Mouse (Mus musculus) embryonic facial prominence, embryonic 11.5 days (tissue): Measurements from ENCODE around the gene Samhd1. TPM values are rescaled to one million over a fixed set of nuclear protein-coding genes. Genes with fewer than 3 reads are reported as not detected.
"Not testable (repeated sequence)": the region's sequence is repeated elsewhere in the genome, so short reads cannot be mapped to it uniquely, and the experiment has no call there.

Source experiments
- ATAC-seq: fragments of 200-750 bp; cut with Nextera tagmentation; replicated peaks from 2 replicates; pipeline ENCODE4 v1.8.0; 2017; ENCODE audit warnings: low read depth; ENCODE audit not compliant: insufficient number of reproducible peaks, low FRiP score, low TSS enrichment
- DNase-seq: peaks from one replicate; pipeline ENCODE4 v3.0.0-alpha.2; 2015; ENCODE audit warnings: low spot score
- H3K27ac ChIP-seq: fragments of 300-500 bp; sonication (generic); replicated peaks from 2 replicates; pipeline ENCODE4 v1.5.1; 2014; ENCODE audit warnings: mild to moderate bottlenecking, low read depth, low read length, control low read depth
- H3K27me3 ChIP-seq: fragments of 300-500 bp; sonication (generic); 2 replicates; pipeline ENCODE4 v1.6.1; 2014; ENCODE audit warnings: mild to moderate bottlenecking, low read length, moderate library complexity, mixed read lengths; ENCODE audit not compliant: control insufficient read depth, insufficient read depth
- H3K36me3 ChIP-seq: fragments of 300-500 bp; sonication (generic); replicated peaks from 2 replicates; pipeline ENCODE4 v1.6.1; 2014; ENCODE audit warnings: low read depth, mild to moderate bottlenecking, low read length, moderate library complexity, mixed read lengths; ENCODE audit not compliant: control insufficient read depth, insufficient read depth
- H3K4me1 ChIP-seq: fragments of 300-500 bp; sonication (generic); 2 replicates; pipeline ENCODE4 v1.6.1; 2014; ENCODE audit warnings: low read length, mixed read lengths; ENCODE audit not compliant: control insufficient read depth, insufficient read depth
- H3K4me2 ChIP-seq: fragments of 300-500 bp; sonication (generic); 2 replicates; pipeline ENCODE4 v1.6.1; 2014; ENCODE audit warnings: low read depth, mild to moderate bottlenecking, control low read depth, low read length, moderate library complexity
- H3K4me3 ChIP-seq: fragments of 300-500 bp; sonication (generic); 2 replicates; pipeline ENCODE4 v1.5.1; 2014; ENCODE audit warnings: low read depth, low read length, control low read depth
- H3K9ac ChIP-seq: fragments of 300-500 bp; sonication (generic); replicated peaks from 2 replicates; pipeline ENCODE4 v1.6.1; 2014; ENCODE audit warnings: mild to moderate bottlenecking, control low read depth, low read length
- H3K9me3 ChIP-seq: fragments of 300-500 bp; sonication (generic); replicated peaks from 2 replicates; pipeline ENCODE4 v1.6.1; 2016; ENCODE audit warnings: mild to moderate bottlenecking, low read length, inconsistent platforms, mixed read lengths; ENCODE audit not compliant: control insufficient read depth
- WGBS: fragments of 180-500 bp; shearing (Covaris S2); extraction: QIAGEN DNeasy Blood & Tissue Kit; methylation state at CpG from one replicate; pipeline ENCODE4 v1.1.7; 2014; 5-methylcytosine and 5-hydroxymethylcytosine counted together
- polyA plus RNA-seq: library from polyadenylated mRNA; unstranded; fragments of >200 nt; fragmentation: Nextera tagmentation; extraction: Ambion mirVana; gene quantifications from 2 replicates; pipeline ENCODE4 v1.2.1, GENCODE M21; 2014

Gene Samhd1
- polyA plus RNA-seq, 1 experiment from 2014 or later: 34.0 TPM

GRCm38 (mm10) chr2:157166371-157167080 is 31.5 kb upstream of the Samhd1 start:
- Histone ChIP-seq H3K4me1 (no peaks in the 10 kb centered on the region), H3K4me2 (no peak overlapping the region), H3K36me3 (no peaks in the 10 kb centered on the region), H3K4me3 (no peak overlapping the region), H3K9me3 (no peaks in the 10 kb centered on the region), H3K9ac (no peak overlapping the region), H3K27ac (no peak overlapping the region), H3K27me3 (no peaks in the 10 kb centered on the region)
- DNase-seq (no peak), ATAC-seq (no peak)
- WGBS: 95% methylated on average over 12 of the region's 12 CpGs

- not testable (repeated sequence) for H3K36me3 ChIP-seq, H3K27me3 ChIP-seq, H3K9me3 ChIP-seq, ATAC-seq, H3K4me3 ChIP-seq, H3K4me1 ChIP-seq, DNase-seq, H3K4me2 ChIP-seq, H3K9ac ChIP-seq, H3K27ac ChIP-seq
These were observed 30.5 kb upstream of the Samhd1 start for GRCm38 (mm10) chr2:157165312-157166224.

GRCm38 (mm10) chr2:157164101-157164500 is 29.0 kb upstream of the Samhd1 start:
- no peak overlapping the region for H3K4me2 ChIP-seq
- H3K4me1 ChIP-seq: no peaks in the 10 kb centered on the region
- ATAC-seq: no peak
- no peaks in the 10 kb centered on the region for H3K27me3 ChIP-seq
- no peak overlapping the region for H3K9ac ChIP-seq
- H3K36me3 ChIP-seq: no peaks in the 10 kb centered on the region; the same call in none of the 2 replicates
- no peaks in the 10 kb centered on the region for H3K9me3 ChIP-seq
- no peak for DNase-seq
- H3K27ac ChIP-seq: no peak overlapping the region
- WGBS: 82% methylated on average over 2 of the region's 2 CpGs
- H3K4me3 ChIP-seq: no peak overlapping the region

- H3K4me2 ChIP-seq: no peak overlapping the region
- no peak overlapping the region for H3K4me3 ChIP-seq
- H3K27ac ChIP-seq: no peak overlapping the region
- H3K36me3 ChIP-seq: no peaks in the 10 kb centered on the region; the same call in none of the 2 replicates
- ATAC-seq (no peak), DNase-seq (no peak)
- WGBS: 96% methylated on average over 1 of the region's 1 CpGs
- H3K27me3 ChIP-seq: no peaks in the 10 kb centered on the region
- H3K4me1 ChIP-seq: no peaks in the 10 kb centered on the region
- H3K9ac ChIP-seq: no peak overlapping the region
- H3K9me3 ChIP-seq: no peaks in the 10 kb centered on the region
These were observed 21.0 kb upstream of the Samhd1 start for GRCm38 (mm10) chr2:157156079-157156478.

GRCm38 (mm10) chr2:157153235-157153634 is 18.2 kb upstream of the Samhd1 start:
- ATAC-seq: no peak
- Histone ChIP-seq H3K4me1 (no peaks in the 10 kb centered on the region), H3K9me3 (no peaks in the 10 kb centered on the region), H3K4me2 (no peak overlapping the region), H3K4me3 (no peak overlapping the region), H3K27ac (no peak overlapping the region), H3K9ac (no peak overlapping the region), H3K36me3 (peaks cover 6% of the 10 kb centered on the region), H3K27me3 (no peaks in the 10 kb centered on the region)
- DNase-seq: no peak
- WGBS: 84% methylated on average over 2 of the region's 2 CpGs

- H3K27me3 ChIP-seq: no peaks in the 10 kb centered on the region
- H3K27ac ChIP-seq: no peak overlapping the region
- WGBS: 87% methylated on average over 5 of the region's 5 CpGs
- H3K4me3 ChIP-seq: no peak overlapping the region
- no peak overlapping the region for H3K4me2 ChIP-seq
- peaks cover 6% of the 10 kb centered on the region for H3K36me3 ChIP-seq
- DNase-seq (no peak), ATAC-seq (no peak)
- no peaks in the 10 kb centered on the region for H3K4me1 ChIP-seq
- no peak overlapping the region for H3K9ac ChIP-seq
- no peaks in the 10 kb centered on the region for H3K9me3 ChIP-seq
These were observed 13.4 kb upstream of the Samhd1 start for GRCm38 (mm10) chr2:157148417-157148816.

- H3K9me3 ChIP-seq: no peaks in the 10 kb centered on the region
- 94% methylated on average over 9 of the region's 9 CpGs for WGBS
- peaks cover 6% of the 10 kb centered on the region for H3K36me3 ChIP-seq
- no peak for DNase-seq
- H3K4me1 ChIP-seq: no peaks in the 10 kb centered on the region
- H3K27me3 ChIP-seq: no peaks in the 10 kb centered on the region
- ATAC-seq: no peak
- no peak overlapping the region for H3K4me3 ChIP-seq
- H3K27ac ChIP-seq: no peak overlapping the region
- H3K9ac ChIP-seq: no peak overlapping the region
- H3K4me2 ChIP-seq: no peak overlapping the region
These were observed 12.4 kb upstream of the Samhd1 start for GRCm38 (mm10) chr2:157147397-157148020.
